Mouse (Mus musculus): ENCODE data around the gene Cfap61. TPM values are rescaled to one million over a fixed set of nuclear protein-coding genes. Genes with fewer than 3 reads are reported as not detected.

Gene Cfap61
- polyA plus RNA-seq, 1 experiment = not detected

- 83% methylated on average over 1 of the region's 1 CpGs for WGBS
- no peak overlapping the region for H3K4me3 ChIP-seq (ENCODE audit: insufficient read depth, low read depth, low read length)
- H3K4me1 ChIP-seq (ENCODE audit: control insufficient read depth, insufficient read depth, low read length) = peaks cover 3% of the 10 kb centered on the region; the same call in 1 of the 2 replicates
- TF ChIP-seq POLR2A (IDR thresholded peaks at IDR 0.05; ENCODE audit: insufficient read depth, low read depth, low read length) (no peak), CTCF (IDR thresholded peaks at IDR 0.05; ENCODE audit: insufficient read depth, low read depth, low read length) (no peak)
- H3K27ac ChIP-seq (ENCODE audit: insufficient read depth, low read depth, low read length) = no peak overlapping the region
Measured at GRCm38 (mm10) chr2:146178718-146179117, 244.1 kb downstream of the Cfap61 start.

- no peak for TF ChIP-seq POLR2A (IDR thresholded peaks at IDR 0.05; ENCODE audit: insufficient read depth, low read depth, low read length)
- 48% methylated on average over 24 of the region's 24 CpGs for WGBS
- Histone ChIP-seq H3K4me1 (ENCODE audit: control insufficient read depth, insufficient read depth, low read length) (peaks cover 12% of the 10 kb centered on the region), H3K4me3 (ENCODE audit: insufficient read depth, low read depth, low read length) (no peak overlapping the region), H3K27ac (ENCODE audit: insufficient read depth, low read depth, low read length) (no peak overlapping the region)
Measured at GRCm38 (mm10) chr2:146183830-146184793, 249.5 kb downstream of the Cfap61 start.

GRCm38 (mm10) chr2:146196126-146196525 lies 261.5 kb downstream of the Cfap61 start:
- H3K4me3 ChIP-seq (ENCODE audit: insufficient read depth, low read depth, low read length) = no peak overlapping the region
- no peaks in the 10 kb centered on the region for H3K4me1 ChIP-seq (ENCODE audit: control insufficient read depth, insufficient read depth, low read length)
- H3K27ac ChIP-seq (ENCODE audit: insufficient read depth, low read depth, low read length) = no peak overlapping the region
- WGBS = 79% methylated on average over 11 of the region's 11 CpGs
- TF ChIP-seq CTCF (IDR thresholded peaks at IDR 0.05; ENCODE audit: insufficient read depth, low read depth, low read length) = no peak

- H3K27ac ChIP-seq (ENCODE audit: insufficient read depth, low read depth, low read length) = no peak overlapping the region
- no peak overlapping the region for H3K4me3 ChIP-seq (ENCODE audit: insufficient read depth, low read depth, low read length)
- 89% methylated on average over 7 of the region's 7 CpGs for WGBS
- H3K4me1 ChIP-seq (ENCODE audit: control insufficient read depth, insufficient read depth, low read length) = no peaks in the 10 kb centered on the region
- TF ChIP-seq POLR2A (IDR thresholded peaks at IDR 0.05; ENCODE audit: insufficient read depth, low read depth, low read length) (no peak), CTCF (IDR thresholded peaks at IDR 0.05; ENCODE audit: insufficient read depth, low read depth, low read length) (no peak)
Measured at GRCm38 (mm10) chr2:146197947-146198346, 263.4 kb downstream of the Cfap61 start.

- no peak overlapping the region for H3K4me3 ChIP-seq (ENCODE audit: insufficient read depth, low read depth, low read length)
- no peak for TF ChIP-seq POLR2A (IDR thresholded peaks at IDR 0.05; ENCODE audit: insufficient read depth, low read depth, low read length)
- TF ChIP-seq CTCF (IDR thresholded peaks at IDR 0.05; ENCODE audit: insufficient read depth, low read depth, low read length) = no peak
- H3K4me1 ChIP-seq (ENCODE audit: control insufficient read depth, insufficient read depth, low read length) = peaks cover 4% of the 10 kb centered on the region
- WGBS = 82% methylated on average over 4 of the region's 4 CpGs
- no peak overlapping the region for H3K27ac ChIP-seq (ENCODE audit: insufficient read depth, low read depth, low read length)
Measured at GRCm38 (mm10) chr2:146210968-146211367, 276.4 kb downstream of the Cfap61 start.

- no peak overlapping the region for H3K4me3 ChIP-seq (ENCODE audit: insufficient read depth, low read depth, low read length)
- WGBS = 2% methylated on average over 9 of the region's 9 CpGs
- H3K27ac ChIP-seq (ENCODE audit: insufficient read depth, low read depth, low read length) = no peak overlapping the region
- peaks cover 20% of the 10 kb centered on the region for H3K4me1 ChIP-seq (ENCODE audit: control insufficient read depth, insufficient read depth, low read length)
- 0 out of 2 replicates have a peak, but pooled peaks have one; percentile 33 for TF ChIP-seq CTCF (IDR thresholded peaks at IDR 0.05; ENCODE audit: insufficient read depth, low read depth, low read length)
- TF ChIP-seq POLR2A (IDR thresholded peaks at IDR 0.05; ENCODE audit: insufficient read depth, low read depth, low read length) = no peak
Measured at GRCm38 (mm10) chr2:146214715-146215114, 280.1 kb downstream of the Cfap61 start.

- Histone ChIP-seq H3K27ac (ENCODE audit: insufficient read depth, low read depth, low read length) (no peak overlapping the region), H3K4me1 (ENCODE audit: control insufficient read depth, insufficient read depth, low read length) (peaks cover 25% of the 10 kb centered on the region), H3K4me3 (ENCODE audit: insufficient read depth, low read depth, low read length) (no peak overlapping the region)
- TF ChIP-seq POLR2A (IDR thresholded peaks at IDR 0.05; ENCODE audit: insufficient read depth, low read depth, low read length) (no peak), CTCF (IDR thresholded peaks at IDR 0.05; ENCODE audit: insufficient read depth, low read depth, low read length) (no peak)
- whole genome bisulfite sequencing = 67% methylated on average over 14 of the region's 14 CpGs
Measured at GRCm38 (mm10) chr2:146216111-146217064, 281.8 kb downstream of the Cfap61 start.

GRCm38 (mm10) chr2:146217227-146217980 lies 282.8 kb downstream of the Cfap61 start:
- no peak overlapping the region for H3K27ac ChIP-seq (ENCODE audit: insufficient read depth, low read depth, low read length)
- no peak overlapping the region; the same call in 1 of the 2 replicates for H3K4me3 ChIP-seq (ENCODE audit: insufficient read depth, low read depth, low read length)
- WGBS = 10% methylated on average over 16 of the region's 16 CpGs
- peaks cover 27% of the 10 kb centered on the region for H3K4me1 ChIP-seq (ENCODE audit: control insufficient read depth, insufficient read depth, low read length)
- TF ChIP-seq POLR2A (IDR thresholded peaks at IDR 0.05; ENCODE audit: insufficient read depth, low read depth, low read length) (no peak), CTCF (IDR thresholded peaks at IDR 0.05; ENCODE audit: insufficient read depth, low read depth, low read length) (no peak)
